Mouse (Mus musculus) limb, embryonic 15.5 days (tissue): ENCODE measurements around the gene Cst8. TPM values are rescaled to one million over a fixed set of nuclear protein-coding genes. Genes with fewer than 3 reads are reported as not detected.
"Not testable (repeated sequence)": the region's sequence is repeated elsewhere in the genome, so short reads cannot be mapped to it uniquely, and the experiment has no call there.

Experiments used
- ATAC-seq: fragments of 200-750 bp; cut with Nextera tagmentation; 2 replicates; pipeline ENCODE4 v1.8.0; 2017; ENCODE audit warnings: low read depth, moderate TSS enrichment; ENCODE audit not compliant: insufficient number of reproducible peaks, low FRiP score, low TSS enrichment
- H3K27ac ChIP-seq: fragments of 300-500 bp; sonication (generic); 2 replicates; pipeline ENCODE4 v1.5.1; 2015; ENCODE audit warnings: moderate library complexity, mild to moderate bottlenecking, inconsistent platforms
- H3K27me3 ChIP-seq: fragments of 300-500 bp; sonication (generic); 2 replicates; pipeline ENCODE4 v1.6.1; 2015; ENCODE audit warnings: inconsistent platforms
- H3K36me3 ChIP-seq: fragments of 300-500 bp; sonication (generic); 2 replicates; pipeline ENCODE4 v1.6.1; 2015; ENCODE audit warnings: inconsistent platforms
- H3K4me1 ChIP-seq: fragments of 300-500 bp; sonication (generic); 2 replicates; pipeline ENCODE4 v1.6.1; 2015; ENCODE audit warnings: inconsistent platforms
- H3K4me2 ChIP-seq: fragments of 300-500 bp; sonication (generic); 2 replicates; pipeline ENCODE4 v1.6.1; 2015; ENCODE audit warnings: mild to moderate bottlenecking, inconsistent platforms
- H3K4me3 ChIP-seq: fragments of 300-500 bp; sonication (generic); 2 replicates; pipeline ENCODE4 v1.5.1; 2015; ENCODE audit warnings: mild to moderate bottlenecking, inconsistent platforms
- H3K9ac ChIP-seq: fragments of 300-500 bp; sonication (generic); 2 replicates; pipeline ENCODE4 v1.6.1; 2015; ENCODE audit warnings: inconsistent platforms
- H3K9me3 ChIP-seq: fragments of 300-500 bp; sonication (generic); 2 replicates; pipeline ENCODE4 v1.6.1; 2016; ENCODE audit warnings: inconsistent platforms
- WGBS: fragments of 180-500 bp; shearing (Covaris S2); methylation state at CpG from one replicate; pipeline ENCODE4 v1.1.7; 2015; 5-methylcytosine and 5-hydroxymethylcytosine counted together
- polyA plus RNA-seq: library from polyadenylated mRNA; unstranded; fragments of >200 nt; fragmentation: Nextera tagmentation; extraction: Ambion mirVana; gene quantifications from 2 replicates; pipeline ENCODE4 v1.2.1, GENCODE M21; 2015

Gene Cst8
- polyA plus RNA-seq = not detected in 2 replicates

GRCm38 (mm10) chr2:148798485-148798884 is at the start of gene Cst8:
Cst8 (plus strand) TSS chr2:148798785.
- 83% methylated on average over 1 of the region's 1 CpGs for WGBS
- H3K9ac ChIP-seq = no peak within 1 kb of the TSS
- no peaks in the 10 kb centered on the region for H3K27me3 ChIP-seq
- no peak within 1 kb of the TSS for H3K4me2 ChIP-seq
- ATAC-seq = no peak
- H3K27ac ChIP-seq = no peak within 1 kb of the TSS
- H3K4me1 ChIP-seq = no peaks in the 10 kb centered on the region
- no peaks in the 10 kb centered on the region for H3K9me3 ChIP-seq
- no peaks in the 10 kb centered on the region for H3K36me3 ChIP-seq
- H3K4me3 ChIP-seq = no peak within 1 kb of the TSS

- no peak within 1 kb of the TSS for H3K4me2 ChIP-seq
- no peak within 1 kb of the TSS for H3K4me3 ChIP-seq
- H3K9ac ChIP-seq = no peak within 1 kb of the TSS
- no peaks in the 10 kb centered on the region for H3K4me1 ChIP-seq
- no peaks in the 10 kb centered on the region for H3K36me3 ChIP-seq
- H3K27ac ChIP-seq = no peak within 1 kb of the TSS
- WGBS = 64% methylated on average over 1 of the region's 1 CpGs
- ATAC-seq = no peak
- no peaks in the 10 kb centered on the region for H3K27me3 ChIP-seq
- H3K9me3 ChIP-seq = no peaks in the 10 kb centered on the region
Measured at GRCm38 (mm10) chr2:148750058-148750457, 48.5 kb upstream of the Cst8 start, which contains the start of gene Cstl1. Cstl1 (plus strand) TSS chr2:148750358.

DNA sequence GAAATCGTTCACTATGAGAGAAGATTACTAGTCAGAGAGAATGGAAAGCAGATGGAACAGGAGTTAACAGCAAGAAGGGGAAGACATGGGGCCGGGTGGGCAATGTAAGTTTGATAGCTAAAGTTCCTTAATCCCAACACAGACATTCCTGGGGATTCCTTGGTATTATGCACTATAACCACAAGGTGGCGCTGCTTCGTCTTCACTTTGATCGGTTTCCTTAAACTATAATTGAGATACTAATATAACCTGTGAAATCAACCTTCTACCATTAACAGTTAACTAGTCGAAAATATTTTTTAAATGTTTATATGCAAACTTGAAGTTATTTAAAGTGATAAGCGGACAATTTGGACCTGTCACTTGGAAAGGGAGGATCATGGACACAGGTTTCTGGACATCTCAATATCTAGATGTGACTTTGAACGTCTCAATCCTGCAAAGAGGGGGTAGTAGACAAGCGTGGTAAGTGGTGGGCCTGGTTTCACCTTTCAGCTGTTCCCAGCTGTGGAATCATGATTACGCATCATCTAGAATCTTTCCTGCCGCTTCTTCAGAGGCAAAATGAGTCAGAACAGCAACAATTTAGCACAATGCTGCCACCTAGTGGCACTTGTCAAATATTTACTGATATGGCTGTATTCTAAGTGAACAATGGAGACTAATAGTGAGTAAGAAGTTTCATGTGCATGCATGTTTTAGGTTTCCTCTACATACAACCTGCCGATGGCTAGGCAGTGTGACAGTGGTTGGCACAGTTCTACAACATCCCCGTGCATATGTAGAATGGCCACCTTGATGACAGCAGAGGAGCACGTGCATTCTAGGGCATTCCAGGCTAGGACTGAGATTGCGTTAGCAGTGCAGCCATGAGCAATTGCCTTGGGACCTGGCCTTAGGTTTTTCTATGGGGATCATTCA is 46.4 kb upstream of the Cst8 start:
- no peaks in the 10 kb centered on the region for H3K27me3 ChIP-seq
- 17% methylated on average over 15 of the region's 15 CpGs for WGBS
- no peak overlapping the region for H3K27ac ChIP-seq
- H3K9me3 ChIP-seq = no peaks in the 10 kb centered on the region
- H3K4me3 ChIP-seq = peak overlapping the region; percentile 26
- H3K4me1 ChIP-seq = no peaks in the 10 kb centered on the region
- no peak for ATAC-seq
- H3K36me3 ChIP-seq = no peaks in the 10 kb centered on the region
- H3K9ac ChIP-seq = no peak overlapping the region
- H3K4me2 ChIP-seq = peak overlapping the region; percentile 48

GRCm38 (mm10) chr2:148754310-148754846 is 44.2 kb upstream of the Cst8 start:
- 47% methylated on average over 1 of the region's 1 CpGs for WGBS
- no peaks in the 10 kb centered on the region for H3K4me1 ChIP-seq
- no peak overlapping the region for H3K4me2 ChIP-seq
- no peak overlapping the region for H3K4me3 ChIP-seq
- H3K9me3 ChIP-seq = no peaks in the 10 kb centered on the region
- H3K36me3 ChIP-seq = no peaks in the 10 kb centered on the region
- no peak for ATAC-seq
- no peaks in the 10 kb centered on the region for H3K27me3 ChIP-seq
- H3K9ac ChIP-seq = no peak overlapping the region
- H3K27ac ChIP-seq = no peak overlapping the region

GRCm38 (mm10) chr2:148763648-148764388 is 34.8 kb upstream of the Cst8 start:
- no peak for ATAC-seq
- H3K4me2 ChIP-seq = no peak overlapping the region
- H3K4me3 ChIP-seq = no peak overlapping the region
- H3K27ac ChIP-seq = no peak overlapping the region
- no peak overlapping the region for H3K9ac ChIP-seq
- no peaks in the 10 kb centered on the region for H3K27me3 ChIP-seq
- H3K4me1 ChIP-seq = no peaks in the 10 kb centered on the region
- H3K36me3 ChIP-seq = no peaks in the 10 kb centered on the region
- H3K9me3 ChIP-seq = no peaks in the 10 kb centered on the region
- WGBS = 92% methylated on average over 1 of the region's 1 CpGs

GRCm38 (mm10) chr2:148771397-148771796 is 27.2 kb upstream of the Cst8 start, which contains the start of gene Cst11:
Cst11 (minus strand) TSS chr2:148771497.
- H3K36me3 ChIP-seq, ATAC-seq, H3K9me3 ChIP-seq, H3K27ac ChIP-seq, H3K4me1 ChIP-seq, H3K27me3 ChIP-seq, H3K4me3 ChIP-seq, H3K4me2 ChIP-seq, H3K9ac ChIP-seq: not testable (repeated sequence)
- WGBS = 84% methylated on average over 4 of the region's 4 CpGs

- Histone ChIP-seq H3K9ac (no peak within 1 kb of the TSS), H3K27me3 (no peaks in the 10 kb centered on the region), H3K4me3 (no peak within 1 kb of the TSS), H3K27ac (no peak within 1 kb of the TSS), H3K9me3 (no peaks in the 10 kb centered on the region), H3K4me2 (no peak within 1 kb of the TSS), H3K4me1 (no peaks in the 10 kb centered on the region), H3K36me3 (no peaks in the 10 kb centered on the region)
- no peak for ATAC-seq
- 26% methylated on average over 1 of the region's 1 CpGs for WGBS
Measured at GRCm38 (mm10) chr2:148781709-148782108, 16.9 kb upstream of the Cst8 start, which contains the start of gene 8030411F24Rik. 8030411F24Rik (plus strand) TSS chr2:148782009.

DNA sequence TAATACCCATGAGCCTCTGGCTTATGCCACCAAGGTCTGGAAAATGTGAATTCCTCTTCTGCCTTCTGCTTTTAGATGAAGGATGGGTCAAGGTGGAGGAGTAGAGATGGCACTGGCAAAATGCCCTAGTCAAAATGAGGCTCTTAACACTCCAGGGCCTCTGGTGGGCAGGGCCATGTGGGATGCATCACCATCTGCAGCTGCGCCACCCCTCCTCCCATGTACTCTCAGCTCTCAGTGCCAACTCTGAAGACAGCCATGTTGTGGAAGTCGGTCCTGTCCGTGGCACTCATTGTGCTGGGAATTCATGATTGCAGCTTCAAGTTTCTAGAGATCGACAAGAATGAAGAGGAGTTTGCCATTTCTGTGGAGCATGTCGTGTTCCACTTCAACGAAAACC is 9.4 kb upstream of the Cst8 start, which contains the start of gene Cst12:
TSS of gene Cst12 (plus strand) at position 220 of the 400 bp plus-strand sequence.
- H3K27me3 ChIP-seq = no peaks in the 10 kb centered on the region
- no peak within 1 kb of the TSS for H3K27ac ChIP-seq
- H3K9me3 ChIP-seq = no peaks in the 10 kb centered on the region
- H3K4me3 ChIP-seq = no peak within 1 kb of the TSS
- no peak for ATAC-seq
- H3K9ac ChIP-seq = no peak within 1 kb of the TSS
- H3K36me3 ChIP-seq = no peaks in the 10 kb centered on the region
- WGBS = 93% methylated on average over 6 of the region's 6 CpGs
- no peaks in the 10 kb centered on the region for H3K4me1 ChIP-seq
- no peak within 1 kb of the TSS for H3K4me2 ChIP-seq

GRCm38 (mm10) chr2:148801491-148801921 is 2.9 kb downstream of the Cst8 start:
- Histone ChIP-seq H3K36me3 (no peaks in the 10 kb centered on the region), H3K9me3 (no peaks in the 10 kb centered on the region), H3K4me2 (no peak overlapping the region), H3K4me3 (no peak overlapping the region), H3K27me3 (no peaks in the 10 kb centered on the region), H3K27ac (no peak overlapping the region), H3K9ac (no peak overlapping the region), H3K4me1 (no peaks in the 10 kb centered on the region)
- 37% methylated on average over 3 of the region's 3 CpGs for WGBS
- ATAC-seq = no peak

GRCm38 (mm10) chr2:148806696-148807095 is 8.1 kb downstream of the Cst8 start:
- Histone ChIP-seq H3K4me2 (no peak overlapping the region), H3K4me3 (no peak overlapping the region), H3K36me3 (no peaks in the 10 kb centered on the region), H3K9me3 (no peaks in the 10 kb centered on the region), H3K27ac (no peak overlapping the region), H3K27me3 (no peaks in the 10 kb centered on the region), H3K9ac (no peak overlapping the region), H3K4me1 (no peaks in the 10 kb centered on the region)
- no peak for ATAC-seq
- WGBS = 53% methylated on average over 6 of the region's 6 CpGs

DNA sequence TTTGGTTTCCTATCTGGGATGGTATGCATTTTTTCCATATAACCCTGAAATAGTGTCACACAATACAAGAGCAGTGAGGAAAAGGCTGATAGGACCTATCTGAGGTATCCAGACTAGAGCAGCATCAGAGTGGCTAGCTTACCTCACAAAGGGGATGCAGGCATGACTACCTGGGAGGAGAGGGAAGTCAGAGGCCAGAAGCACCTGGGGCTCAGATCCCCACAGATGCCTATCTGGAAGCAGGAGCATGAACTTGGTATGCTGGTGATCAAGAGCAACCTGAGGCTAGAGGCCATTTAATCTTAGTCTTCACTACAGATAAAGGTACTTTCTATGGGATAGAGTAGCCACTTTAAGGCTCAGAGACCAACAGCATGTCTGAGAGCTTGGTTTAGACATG is 21.3 kb downstream of the Cst8 start, which contains the start of gene Cst13:
TSS of gene Cst13 (plus strand) at position 173 of the 400 bp plus-strand sequence.
- H3K36me3 ChIP-seq = no peaks in the 10 kb centered on the region
- H3K4me2 ChIP-seq = no peak within 1 kb of the TSS
- no peaks in the 10 kb centered on the region for H3K9me3 ChIP-seq
- no peak within 1 kb of the TSS for H3K4me3 ChIP-seq
- no peaks in the 10 kb centered on the region for H3K27me3 ChIP-seq
- ATAC-seq = no peak
- H3K9ac ChIP-seq = no peak within 1 kb of the TSS
- H3K4me1 ChIP-seq = no peaks in the 10 kb centered on the region
- H3K27ac ChIP-seq = no peak within 1 kb of the TSS
